Comparison of ENCODE assay signal across 8 mouse cellular contexts in genomic region chr15:93595746-93596145, GRCm38 (mm10). TPM values are rescaled to one million over a fixed set of nuclear protein-coding genes. Genes with fewer than 3 reads are reported as not detected.
DNase-seq lines count a peak whose midpoint lies in the region; ATAC-seq and TF ChIP-seq lines count a peak whose summit lies in the region.

Gene Prickle1, minus strand, starts transcription at chr15:93595891.

- under 1% methylated on average over 60 of the region's 60 CpGs for WGBS in intestine, embryonic 16.5 days
- under 1% methylated on average over 55 of the region's 60 CpGs for WGBS in midbrain, embryonic 11.5 days
- WGBS in small intestine, adult 2 months = under 1% methylated on average over 60 of the region's 60 CpGs

- no peak for TF ChIP-seq CTCF in small intestine, adult 2 months (IDR thresholded peaks at IDR 0.05; ENCODE audit: extremely low read depth, insufficient read length, insufficient replicate concordance, low read depth, low read length)

- H3K27me3 ChIP-seq in intestine, embryonic 16.5 days (replicated peaks; ENCODE audit: control insufficient read depth, insufficient read depth, low read length) = no peaks in the 10 kb centered on the region
- H3K27me3 ChIP-seq in midbrain, embryonic 11.5 days (ENCODE audit: control insufficient read depth, insufficient read depth, low read length) = no peaks in the 10 kb centered on the region
- no peaks in the 10 kb centered on the region for H3K27me3 ChIP-seq in small intestine, adult 2 months (ENCODE audit: control insufficient read depth, insufficient read depth, low read length)

- H3K4me3 ChIP-seq in intestine, embryonic 16.5 days (ENCODE audit: low read length) = peak within 1 kb of the TSS; percentile 94
- peak within 1 kb of the TSS; percentile 71 for H3K4me3 ChIP-seq in midbrain, embryonic 11.5 days (ENCODE audit: low read depth, low read length)
- H3K4me3 ChIP-seq in small intestine, adult 2 months (ENCODE audit: low read depth, low read length) = peak within 1 kb of the TSS; percentile 71

- H3K4me2 ChIP-seq in intestine, embryonic 16.5 days (ENCODE audit: low read depth, low read length) = peak within 1 kb of the TSS; percentile 94
- H3K4me2 ChIP-seq in midbrain, embryonic 11.5 days = peak within 1 kb of the TSS; percentile 98

- DNase-seq in adrenal gland, postnatal 14 days = peak; percentile 95
- DNase-seq in embryo, embryonic 11.5 days (ENCODE audit: low read depth, low spot score) = peak; percentile 80
- DNase-seq in gastrocnemius, postnatal 4 days (ENCODE audit: low spot score in 2 of 2) = peak; percentile 83 to 90
- peak; percentile 85 for DNase-seq in left cerebral cortex, postnatal 4 days
- DNase-seq in midbrain, embryonic 11.5 days (ENCODE audit: low spot score, missing footprints) = peak; percentile 99

- no peak; the same call in 1 of the 2 replicates for TF ChIP-seq POLR2A in small intestine, adult 2 months (IDR thresholded peaks at IDR 0.05; ENCODE audit: low read depth, low read length)

- H3K9me3 ChIP-seq in intestine, embryonic 16.5 days (ENCODE audit: control insufficient read depth, low read length) = no peaks in the 10 kb centered on the region
- no peaks in the 10 kb centered on the region for H3K9me3 ChIP-seq in midbrain, embryonic 11.5 days (ENCODE audit: control insufficient read depth, low read length)

- H3K36me3 ChIP-seq in intestine, embryonic 16.5 days (ENCODE audit: control insufficient read depth, insufficient read depth, low read length) = no peaks in the 10 kb centered on the region
- no peaks in the 10 kb centered on the region for H3K36me3 ChIP-seq in midbrain, embryonic 11.5 days (ENCODE audit: control insufficient read depth, insufficient read depth, low read length)
- H3K36me3 ChIP-seq in small intestine, adult 2 months (ENCODE audit: control insufficient read depth, insufficient read depth, low read length) = no peaks in the 10 kb centered on the region

- intact Hi-C loops in left cerebral cortex, postnatal 4 days (cut with DNase I) = loop anchor here (5.0 to 10.0 kb wide), 3 partner anchors 282 to 929 kb away; no protein-coding TSS in a partner anchor

- peak within 1 kb of the TSS; percentile 95 for H3K27ac ChIP-seq in intestine, embryonic 16.5 days (ENCODE audit: low read length)
- peak within 1 kb of the TSS; percentile 48; the same call in 1 of the 2 replicates for H3K27ac ChIP-seq in midbrain, embryonic 11.5 days (ENCODE audit: low read depth, low read length)
- peak within 1 kb of the TSS; percentile 60 for H3K27ac ChIP-seq in small intestine, adult 2 months (ENCODE audit: insufficient read depth, low read depth, low read length)

- H3K4me1 ChIP-seq in intestine, embryonic 16.5 days (ENCODE audit: control insufficient read depth, insufficient read depth, low read length) = peaks cover 29% of the 10 kb centered on the region
- H3K4me1 ChIP-seq in midbrain, embryonic 11.5 days (ENCODE audit: control insufficient read depth, insufficient read depth, low read length) = peaks cover 4% of the 10 kb centered on the region; the same call in 1 of the 2 replicates
- peaks cover 8% of the 10 kb centered on the region for H3K4me1 ChIP-seq in small intestine, adult 2 months (ENCODE audit: control insufficient read depth, insufficient read depth, insufficient read length, low read length)

- ATAC-seq in intestine, embryonic 16.5 days = peak; percentile 94
- ATAC-seq in midbrain, embryonic 11.5 days (ENCODE audit: low FRiP score) = peak; percentile 97
- ATAC-seq in monocyte, adult 5-6 weeks (replicated peaks; ENCODE audit: insufficient number of reproducible peaks, low FRiP score, low TSS enrichment, poor library complexity, severe bottlenecking) = no peak

- H3K9ac ChIP-seq in intestine, embryonic 16.5 days (ENCODE audit: low read depth, low read length) = peak within 1 kb of the TSS; percentile 99
- H3K9ac ChIP-seq in midbrain, embryonic 11.5 days (ENCODE audit: low read length) = peak within 1 kb of the TSS; percentile 75

RNA-seq across cellular contexts. Expression of gene Prickle1, which starts in this region (rescaled TPM):
- total RNA-seq in adrenal gland, postnatal 14 days (2021) = 22.2 and 26.0 TPM in 2 replicates
- 10 to 100 TPM; 22.5 to 24.5 TPM for total RNA-seq in gastrocnemius, postnatal 4 days (2021)
- 18.1 TPM in 2 replicates for polyA plus RNA-seq in intestine, embryonic 16.5 days (2015; fragmentation: Nextera tagmentation; extraction: Ambion mirVana)
- total RNA-seq in left cerebral cortex, postnatal 4 days (2021) = 10 to 100 TPM; 43.6 to 49.4 TPM
- polyA plus RNA-seq in midbrain, embryonic 11.5 days (2014; fragmentation: Nextera tagmentation; extraction: Ambion mirVana) = 16.1 and 16.8 TPM in 2 replicates
- 1.7 and 1.9 TPM in 2 replicates for polyA plus RNA-seq in small intestine, adult 2 months (2012; rRNA removed)
- total RNA-seq in monocyte, adult 5-6 weeks (2017) = 0.19 TPM in 1 of 3 replicates, not detected in the others

Comparison
In these comparisons a context has a peak if more than half of its experiments do, and no peak if none do; other contexts are left out.
1. RNA of gene Prickle1 (total RNA-seq): 43.6 to 49.4 TPM in left cerebral cortex, postnatal 4 days, 22.5 to 24.5 TPM in gastrocnemius, postnatal 4 days and 22.2 to 26.0 TPM in adrenal gland, postnatal 14 days; 0.19 TPM in monocyte, adult 5-6 weeks; every median in the first group is over 10 times any median in the second.
2. Peak in every context shown above with its lines, with median percentiles within 50 percentile points of each other: DNase-seq, H3K27ac ChIP-seq and H3K4me3 ChIP-seq.